Mouse (Mus musculus) liver, embryonic 11.5 days (tissue): ENCODE data around the gene Tsfm. TPM values are rescaled to one million over a fixed set of nuclear protein-coding genes. Genes with fewer than 3 reads are reported as not detected.

Experiments
- ATAC-seq: fragments of 200-750 bp; cut with Nextera tagmentation; replicated peaks from 2 replicates; pipeline ENCODE4 v1.8.0; 2017; ENCODE audit warnings: moderate number of reproducible peaks, mild to moderate bottlenecking, moderate TSS enrichment, moderate library complexity; ENCODE audit not compliant: low FRiP score
- DNase-seq: peaks from one replicate; pipeline ENCODE4 v3.0.0-alpha.2; 2017; ENCODE audit warnings: low spot score
- H3K27ac ChIP-seq: fragments of 300-500 bp; sonication (generic); 2 replicates; pipeline ENCODE4 v1.5.1; 2014; ENCODE audit warnings: mild to moderate bottlenecking, low read depth, low read length, control low read depth
- H3K27me3 ChIP-seq: fragments of 300-500 bp; sonication (generic); replicated peaks from 2 replicates; pipeline ENCODE4 v1.6.1; 2014; ENCODE audit warnings: low read length, mixed read lengths; ENCODE audit not compliant: control insufficient read depth, insufficient read depth
- H3K36me3 ChIP-seq: fragments of 300-500 bp; sonication (generic); 2 replicates; pipeline ENCODE4 v1.6.1; 2014; ENCODE audit warnings: mild to moderate bottlenecking, low read length, moderate library complexity, mixed read lengths; ENCODE audit not compliant: control insufficient read depth, insufficient read depth
- H3K4me1 ChIP-seq: fragments of 300-500 bp; sonication (generic); replicated peaks from 2 replicates; pipeline ENCODE4 v1.6.1; 2014; ENCODE audit warnings: low read length, mixed read lengths; ENCODE audit not compliant: control insufficient read depth, insufficient read depth
- H3K4me2 ChIP-seq: fragments of 300-500 bp; sonication (generic); 2 replicates; pipeline ENCODE4 v1.6.1; 2014; ENCODE audit warnings: mild to moderate bottlenecking, control low read depth, moderate library complexity
- H3K4me3 ChIP-seq: fragments of 300-500 bp; sonication (generic); 2 replicates; pipeline ENCODE4 v1.5.1; 2014; ENCODE audit warnings: low read depth, low read length, control low read depth
- H3K9ac ChIP-seq: fragments of 300-500 bp; sonication (generic); 2 replicates; pipeline ENCODE4 v1.6.1; 2014; ENCODE audit warnings: low read depth, low read length, control low read depth
- H3K9me3 ChIP-seq: fragments of 300-500 bp; sonication (generic); 2 replicates; pipeline ENCODE4 v1.6.1; 2016; ENCODE audit warnings: low read length, inconsistent platforms, mixed read lengths; ENCODE audit not compliant: control insufficient read depth
- WGBS: fragments of 180-500 bp; shearing (Covaris S2); extraction: QIAGEN DNeasy Blood & Tissue Kit; methylation state at CpG from one replicate; pipeline ENCODE4 v1.1.7; 2014; 5-methylcytosine and 5-hydroxymethylcytosine counted together
- polyA plus RNA-seq: library from polyadenylated mRNA; unstranded; fragments of >200 nt; fragmentation: Nextera tagmentation; extraction: Ambion mirVana; gene quantifications from 2 replicates; pipeline ENCODE4 v1.2.1, GENCODE M21; 2014

The Tsfm gene
- polyA plus RNA-seq, 1 experiment from 2014 or later = 110 TPM

GRCm38 (mm10) chr10:127040569-127041214 is 10.1 kb upstream of the Tsfm start:
- Histone ChIP-seq H3K4me3 (peak overlapping the region; percentile 86), H3K9me3 (no peaks in the 10 kb centered on the region), H3K4me1 (peaks cover 7% of the 10 kb centered on the region), H3K27ac (no peak overlapping the region), H3K4me2 (peak overlapping the region; percentile 100), H3K27me3 (peaks cover 12% of the 10 kb centered on the region), H3K36me3 (no peaks in the 10 kb centered on the region), H3K9ac (peak overlapping the region; percentile 78)
- WGBS = 2% methylated on average over 20 of the region's 20 CpGs
- DNase-seq (no peak), ATAC-seq (0 out of 2 replicates have a peak, but pooled peaks have one; percentile 4)

GRCm38 (mm10) chr10:127037641-127038040 is 7.0 kb upstream of the Tsfm start:
- Histone ChIP-seq H3K36me3 (no peaks in the 10 kb centered on the region), H3K9ac (no peak overlapping the region), H3K27me3 (peaks cover 12% of the 10 kb centered on the region), H3K9me3 (no peaks in the 10 kb centered on the region), H3K27ac (no peak overlapping the region), H3K4me2 (no peak overlapping the region), H3K4me1 (peaks cover 3% of the 10 kb centered on the region), H3K4me3 (no peak overlapping the region)
- DNase-seq = no peak
- 74% methylated on average over 12 of the region's 12 CpGs for WGBS
- ATAC-seq = no peak

- H3K27me3 ChIP-seq = peaks cover 12% of the 10 kb centered on the region
- DNase-seq (no peak), ATAC-seq (no peak)
- H3K27ac ChIP-seq = no peak overlapping the region
- H3K4me2 ChIP-seq = no peak overlapping the region
- WGBS = 79% methylated on average over 12 of the region's 12 CpGs
- H3K4me3 ChIP-seq = no peak overlapping the region
- no peaks in the 10 kb centered on the region for H3K4me1 ChIP-seq
- no peaks in the 10 kb centered on the region for H3K36me3 ChIP-seq
- no peak overlapping the region for H3K9ac ChIP-seq
- no peaks in the 10 kb centered on the region for H3K9me3 ChIP-seq
These were observed 5.6 kb upstream of the Tsfm start for GRCm38 (mm10) chr10:127036273-127036672.

- no peak overlapping the region for H3K27ac ChIP-seq
- no peaks in the 10 kb centered on the region for H3K9me3 ChIP-seq
- H3K27me3 ChIP-seq = no peaks in the 10 kb centered on the region; the same call in 1 of the 2 replicates
- H3K4me3 ChIP-seq = no peak overlapping the region
- DNase-seq = no peak
- no peak overlapping the region for H3K9ac ChIP-seq
- H3K4me1 ChIP-seq = no peaks in the 10 kb centered on the region; the same call in 1 of the 2 replicates
- ATAC-seq = no peak
- H3K36me3 ChIP-seq = peaks cover 3% of the 10 kb centered on the region
- no peak overlapping the region for H3K4me2 ChIP-seq
- 76% methylated on average over 7 of the region's 8 CpGs for WGBS
These were observed 2.7 kb upstream of the Tsfm start for GRCm38 (mm10) chr10:127033301-127033741.

GRCm38 (mm10) chr10:127018422-127018821 is 12.2 kb downstream of the Tsfm start:
- WGBS = 79% methylated on average over 16 of the region's 16 CpGs
- H3K9ac ChIP-seq = no peak overlapping the region
- no peaks in the 10 kb centered on the region for H3K27me3 ChIP-seq
- H3K27ac ChIP-seq = no peak overlapping the region
- no peak overlapping the region for H3K4me2 ChIP-seq
- DNase-seq (no peak), ATAC-seq (no peak)
- no peaks in the 10 kb centered on the region for H3K9me3 ChIP-seq
- H3K4me3 ChIP-seq = no peak overlapping the region
- no peaks in the 10 kb centered on the region; the same call in 1 of the 2 replicates for H3K4me1 ChIP-seq
- H3K36me3 ChIP-seq = no peaks in the 10 kb centered on the region; the same call in 1 of the 2 replicates

- Histone ChIP-seq H3K4me2 (no peak overlapping the region), H3K9ac (no peak overlapping the region), H3K27me3 (no peaks in the 10 kb centered on the region), H3K9me3 (no peaks in the 10 kb centered on the region), H3K4me1 (no peaks in the 10 kb centered on the region; the same call in 1 of the 2 replicates), H3K36me3 (no peaks in the 10 kb centered on the region), H3K4me3 (no peak overlapping the region), H3K27ac (no peak overlapping the region)
- 20% methylated on average over 2 of the region's 2 CpGs for WGBS
- ATAC-seq (no peak), DNase-seq (no peak)
These were observed 13.6 kb downstream of the Tsfm start for GRCm38 (mm10) chr10:127017071-127017470.

- Histone ChIP-seq H3K9me3 (no peaks in the 10 kb centered on the region), H3K9ac (no peak overlapping the region), H3K4me3 (no peak overlapping the region), H3K27me3 (no peaks in the 10 kb centered on the region), H3K4me2 (no peak overlapping the region), H3K36me3 (no peaks in the 10 kb centered on the region), H3K4me1 (no peaks in the 10 kb centered on the region; the same call in 1 of the 2 replicates), H3K27ac (no peak overlapping the region)
- WGBS = 55% methylated on average over 5 of the region's 5 CpGs
- DNase-seq (no peak), ATAC-seq (no peak)
These were observed 14.2 kb downstream of the Tsfm start for GRCm38 (mm10) chr10:127016488-127016887.

- Histone ChIP-seq H3K9ac (no peak overlapping the region), H3K36me3 (peaks cover 3% of the 10 kb centered on the region; the same call in 1 of the 2 replicates), H3K4me3 (no peak overlapping the region), H3K9me3 (no peaks in the 10 kb centered on the region), H3K27ac (no peak overlapping the region), H3K27me3 (no peaks in the 10 kb centered on the region), H3K4me1 (no peaks in the 10 kb centered on the region), H3K4me2 (no peak overlapping the region)
- 79% methylated on average over 7 of the region's 7 CpGs for WGBS
- ATAC-seq (no peak), DNase-seq (no peak)
These were observed 26.8 kb downstream of the Tsfm start for GRCm38 (mm10) chr10:127003806-127004205.

- ATAC-seq (no peak), DNase-seq (no peak)
- peaks cover 8% of the 10 kb centered on the region for H3K36me3 ChIP-seq
- no peak overlapping the region for H3K4me2 ChIP-seq
- H3K4me3 ChIP-seq = no peak overlapping the region
- WGBS = 81% methylated on average over 8 of the region's 8 CpGs
- no peaks in the 10 kb centered on the region for H3K9me3 ChIP-seq
- no peak overlapping the region for H3K27ac ChIP-seq
- H3K4me1 ChIP-seq = no peaks in the 10 kb centered on the region
- H3K9ac ChIP-seq = no peak overlapping the region
- H3K27me3 ChIP-seq = no peaks in the 10 kb centered on the region
These were observed 27.3 kb downstream of the Tsfm start for GRCm38 (mm10) chr10:127003334-127003733.
